Mouse (Mus musculus) lung, embryonic 16.5 days (tissue): Measurements from ENCODE around the gene Rin3. TPM values are rescaled to one million over a fixed set of nuclear protein-coding genes. Genes with fewer than 3 reads are reported as not detected.

Experiments used
- ATAC-seq: fragments of 200-750 bp; cut with Nextera tagmentation; 2 replicates; pipeline ENCODE4 v1.8.0; 2017; ENCODE audit warnings: low read depth, mild to moderate bottlenecking, moderate library complexity
- H3K27ac ChIP-seq: fragments of 300-500 bp; sonication (generic); 2 replicates; pipeline ENCODE4 v1.5.1; 2014; ENCODE audit warnings: mild to moderate bottlenecking, control low read depth, low read length
- H3K27me3 ChIP-seq: fragments of 300-500 bp; sonication (generic); 2 replicates; pipeline ENCODE4 v1.6.1; 2014; ENCODE audit warnings: low read depth, low read length, mixed read lengths; ENCODE audit not compliant: control insufficient read depth, insufficient read depth
- H3K36me3 ChIP-seq: fragments of 300-500 bp; sonication (generic); 2 replicates; pipeline ENCODE4 v1.6.1; 2014; ENCODE audit warnings: low read length; ENCODE audit not compliant: control insufficient read depth, insufficient read depth
- H3K4me1 ChIP-seq: fragments of 300-500 bp; sonication (generic); replicated peaks from 2 replicates; pipeline ENCODE4 v1.6.1; 2014; ENCODE audit warnings: low read length, mixed read lengths; ENCODE audit not compliant: control insufficient read depth, insufficient read depth
- H3K4me2 ChIP-seq: fragments of 300-500 bp; sonication (generic); 2 replicates; pipeline ENCODE4 v1.6.1; 2014; ENCODE audit warnings: low read depth, low read length, control low read depth
- H3K4me3 ChIP-seq: fragments of 300-500 bp; sonication (generic); 2 replicates; pipeline ENCODE4 v1.5.1; 2014; ENCODE audit warnings: mild to moderate bottlenecking, low read length, control low read depth
- H3K9ac ChIP-seq: fragments of 300-500 bp; sonication (generic); 2 replicates; pipeline ENCODE4 v1.6.1; 2014; ENCODE audit warnings: low read length, control low read depth
- H3K9me3 ChIP-seq: fragments of 300-500 bp; sonication (generic); 2 replicates; pipeline ENCODE4 v1.6.1; 2016; ENCODE audit warnings: low read length; ENCODE audit not compliant: control insufficient read depth
- WGBS: fragments of 180-500 bp; shearing (Covaris S2); extraction: QIAGEN DNeasy Blood & Tissue Kit; methylation state at CpG from one replicate; pipeline ENCODE4 v1.1.7; 2014; 5-methylcytosine and 5-hydroxymethylcytosine counted together
- polyA plus RNA-seq: library from polyadenylated mRNA; unstranded; fragments of >200 nt; fragmentation: Nextera tagmentation; extraction: Ambion mirVana; gene quantifications from 2 replicates; pipeline ENCODE4 v1.2.1, GENCODE M21; 2015

Gene Rin3
- polyA plus RNA-seq, 1 experiment from 2014 or later: 16.7 TPM

- 39% methylated on average over 7 of the region's 7 CpGs for WGBS
- Histone ChIP-seq H3K4me3 (no peak overlapping the region), H3K4me1 (peaks cover 48% of the 10 kb centered on the region), H3K9me3 (no peaks in the 10 kb centered on the region), H3K27me3 (no peaks in the 10 kb centered on the region), H3K4me2 (no peak overlapping the region), H3K9ac (no peak overlapping the region), H3K36me3 (peaks cover 3% of the 10 kb centered on the region; the same call in 1 of the 2 replicates), H3K27ac (no peak overlapping the region)
- ATAC-seq: peak; percentile 46
Measured at GRCm38 (mm10) chr12:102292501-102293215, 9.8 kb downstream of the Rin3 start.

- no peak for ATAC-seq
- no peaks in the 10 kb centered on the region for H3K27me3 ChIP-seq
- no peak overlapping the region for H3K27ac ChIP-seq
- no peaks in the 10 kb centered on the region for H3K9me3 ChIP-seq
- peaks cover 3% of the 10 kb centered on the region; the same call in 1 of the 2 replicates for H3K36me3 ChIP-seq
- 69% methylated on average over 5 of the region's 5 CpGs for WGBS
- H3K4me2 ChIP-seq: no peak overlapping the region
- no peak overlapping the region for H3K9ac ChIP-seq
- H3K4me1 ChIP-seq: peaks cover 40% of the 10 kb centered on the region
- H3K4me3 ChIP-seq: no peak overlapping the region
Measured at GRCm38 (mm10) chr12:102294634-102295033, 11.8 kb downstream of the Rin3 start.

GRCm38 (mm10) chr12:102295230-102295629, 12.4 kb downstream of the Rin3 start:
- 41% methylated on average over 7 of the region's 7 CpGs for WGBS
- no peak overlapping the region for H3K9ac ChIP-seq
- no peaks in the 10 kb centered on the region for H3K36me3 ChIP-seq
- H3K9me3 ChIP-seq: no peaks in the 10 kb centered on the region
- H3K27ac ChIP-seq: no peak overlapping the region
- no peak overlapping the region for H3K4me3 ChIP-seq
- H3K4me1 ChIP-seq: peaks cover 40% of the 10 kb centered on the region
- ATAC-seq: peak; percentile 63
- no peak overlapping the region for H3K4me2 ChIP-seq
- H3K27me3 ChIP-seq: no peaks in the 10 kb centered on the region

GRCm38 (mm10) chr12:102295662-102296061, 12.8 kb downstream of the Rin3 start:
- Histone ChIP-seq H3K36me3 (no peaks in the 10 kb centered on the region), H3K4me2 (no peak overlapping the region), H3K4me1 (peaks cover 40% of the 10 kb centered on the region), H3K4me3 (no peak overlapping the region), H3K9me3 (no peaks in the 10 kb centered on the region), H3K27me3 (no peaks in the 10 kb centered on the region), H3K27ac (no peak overlapping the region), H3K9ac (no peak overlapping the region)
- no peak for ATAC-seq
- WGBS: 81% methylated on average over 8 of the region's 8 CpGs

- Histone ChIP-seq H3K4me2 (no peak overlapping the region), H3K9ac (no peak overlapping the region), H3K4me3 (no peak overlapping the region), H3K27me3 (no peaks in the 10 kb centered on the region), H3K27ac (no peak overlapping the region), H3K4me1 (peaks cover 41% of the 10 kb centered on the region), H3K9me3 (no peaks in the 10 kb centered on the region), H3K36me3 (no peaks in the 10 kb centered on the region)
- 63% methylated on average over 1 of the region's 1 CpGs for WGBS
- no peak for ATAC-seq
Measured at GRCm38 (mm10) chr12:102296361-102296760, 13.5 kb downstream of the Rin3 start.

- H3K4me1 ChIP-seq: peaks cover 45% of the 10 kb centered on the region
- no peaks in the 10 kb centered on the region for H3K36me3 ChIP-seq
Measured at GRCm38 (mm10) chr12:102296967-102297366, 14.1 kb downstream of the Rin3 start.

GRCm38 (mm10) chr12:102299209-102299608, 16.4 kb downstream of the Rin3 start:
- H3K4me1 ChIP-seq: peaks cover 51% of the 10 kb centered on the region
- WGBS: 60% methylated on average over 5 of the region's 5 CpGs

More at GRCm38 (mm10) chr12:102296967-102297366, 14.1 kb downstream of the Rin3 start:
- H3K9me3 ChIP-seq: no peaks in the 10 kb centered on the region
- no peaks in the 10 kb centered on the region for H3K27me3 ChIP-seq
- H3K27ac ChIP-seq: no peak overlapping the region
- H3K4me2 ChIP-seq: no peak overlapping the region
- H3K4me3 ChIP-seq: no peak overlapping the region
- WGBS: 40% methylated on average over 4 of the region's 4 CpGs
- ATAC-seq: peak; percentile 11; the same call in 1 of the 2 replicates
- H3K9ac ChIP-seq: no peak overlapping the region

GRCm38 (mm10) chr12:102301585-102301984, 18.7 kb downstream of the Rin3 start:
- no peaks in the 10 kb centered on the region for H3K9me3 ChIP-seq
- no peak for ATAC-seq
- 77% methylated on average over 1 of the region's 1 CpGs for WGBS
- H3K4me2 ChIP-seq: no peak overlapping the region
- H3K27me3 ChIP-seq: no peaks in the 10 kb centered on the region
- H3K27ac ChIP-seq: peak overlapping the region; percentile 76; the same call in 1 of the 2 replicates
- H3K36me3 ChIP-seq: no peaks in the 10 kb centered on the region
- H3K4me1 ChIP-seq: peaks cover 52% of the 10 kb centered on the region
- no peak overlapping the region for H3K9ac ChIP-seq
- H3K4me3 ChIP-seq: no peak overlapping the region

More at GRCm38 (mm10) chr12:102299209-102299608, 16.4 kb downstream of the Rin3 start:
- Histone ChIP-seq H3K4me3 (no peak overlapping the region), H3K27me3 (no peaks in the 10 kb centered on the region), H3K4me2 (no peak overlapping the region), H3K9ac (no peak overlapping the region), H3K36me3 (no peaks in the 10 kb centered on the region), H3K27ac (no peak overlapping the region), H3K9me3 (no peaks in the 10 kb centered on the region)
- no peak for ATAC-seq

GRCm38 (mm10) chr12:102302322-102302721, 19.5 kb downstream of the Rin3 start:
- Histone ChIP-seq H3K36me3 (no peaks in the 10 kb centered on the region), H3K27ac (peak overlapping the region; percentile 76), H3K4me2 (no peak overlapping the region), H3K4me3 (no peak overlapping the region), H3K9ac (no peak overlapping the region), H3K9me3 (no peaks in the 10 kb centered on the region), H3K27me3 (no peaks in the 10 kb centered on the region), H3K4me1 (peaks cover 52% of the 10 kb centered on the region)
- WGBS: 59% methylated on average over 9 of the region's 9 CpGs
- no peak; the same call in 1 of the 2 replicates for ATAC-seq
